Mouse (Mus musculus): ENCODE data around the gene Olfr165. TPM values are rescaled to one million over a fixed set of nuclear protein-coding genes. Genes with fewer than 3 reads are reported as not detected.
"Not testable (repeated sequence)": the region's sequence is repeated elsewhere in the genome, so short reads cannot be mapped to it uniquely, and the experiment has no call there.

Olfr165 gene
- polyA plus RNA-seq (2014; fragmentation: Nextera tagmentation; extraction: Ambion mirVana) = not detected in 2 replicates

DNA sequence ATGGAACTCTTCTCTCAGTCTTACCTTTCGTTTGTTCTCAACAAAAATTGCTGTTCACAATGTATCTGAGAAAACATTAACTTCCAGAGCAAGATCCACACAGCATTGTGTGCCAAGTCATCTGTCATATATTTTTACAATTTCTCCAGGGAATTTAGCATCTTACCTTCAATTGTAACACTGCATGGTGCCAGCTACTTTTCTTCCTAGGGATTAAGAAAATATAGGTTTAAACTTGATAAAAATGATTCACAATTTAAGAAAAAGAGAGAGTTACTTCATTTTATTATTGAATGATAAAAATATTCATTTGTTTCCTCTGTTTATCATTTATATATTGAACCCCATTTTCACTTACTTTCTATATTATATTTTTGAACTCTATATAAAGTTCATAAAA, at the start of gene Olfr165:
TSS of gene Olfr165 (minus strand) at position 101 of the 400 bp plus-strand sequence.
- Histone ChIP-seq H3K9ac (ENCODE audit: low read length) (no peak within 1 kb of the TSS), H3K4me3 (ENCODE audit: low read depth, low read length) (no peak within 1 kb of the TSS), H3K4me1 (ENCODE audit: control insufficient read depth, insufficient read depth, low read length) (no peaks in the 10 kb centered on the region), H3K9me3 (ENCODE audit: control insufficient read depth, low read length) (no peaks in the 10 kb centered on the region), H3K27ac (ENCODE audit: low read depth, low read length) (no peak within 1 kb of the TSS), H3K4me2 (no peak within 1 kb of the TSS), H3K36me3 (ENCODE audit: control insufficient read depth, insufficient read depth, low read length) (no peaks in the 10 kb centered on the region), H3K27me3 (ENCODE audit: control insufficient read depth, insufficient read depth, low read length) (no peaks in the 10 kb centered on the region)
- ATAC-seq (ENCODE audit: low FRiP score) (no peak), DNase-seq (ENCODE audit: low spot score, missing footprints) (no peak)
- 68% methylated on average over 1 of the region's 1 CpGs for whole genome bisulfite sequencing

DNA sequence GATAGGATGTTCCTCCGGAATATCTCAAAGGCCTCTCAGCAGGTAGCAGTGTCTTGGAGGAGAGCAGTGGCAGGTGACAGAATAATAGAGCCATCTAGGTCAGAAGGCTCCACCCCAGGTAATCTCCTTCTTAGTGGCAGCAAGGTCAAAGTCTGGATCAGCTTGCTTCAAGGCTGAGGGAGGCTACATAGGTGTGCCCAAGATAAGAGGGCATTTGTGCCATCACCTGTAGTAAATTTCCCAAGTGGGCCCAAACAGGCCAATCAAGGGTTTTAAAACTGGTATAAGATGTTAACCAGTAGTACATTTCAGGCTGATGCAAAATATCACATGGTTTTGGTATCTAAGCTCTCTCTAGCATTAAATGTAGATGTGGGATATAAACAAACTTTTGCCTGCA, 41.4 kb upstream of the Olfr165 start:
- Histone ChIP-seq H3K27ac (ENCODE audit: low read depth, low read length) (no peak overlapping the region), H3K9me3 (ENCODE audit: control insufficient read depth, low read length) (no peaks in the 10 kb centered on the region), H3K27me3 (ENCODE audit: control insufficient read depth, insufficient read depth, low read length) (no peaks in the 10 kb centered on the region), H3K9ac (ENCODE audit: low read length) (no peak overlapping the region), H3K4me3 (ENCODE audit: low read depth, low read length) (no peak overlapping the region), H3K4me1 (ENCODE audit: control insufficient read depth, insufficient read depth, low read length) (no peaks in the 10 kb centered on the region), H3K4me2 (no peak overlapping the region), H3K36me3 (ENCODE audit: control insufficient read depth, insufficient read depth, low read length) (no peaks in the 10 kb centered on the region)
- WGBS = 73% methylated on average over 1 of the region's 1 CpGs
- DNase-seq (ENCODE audit: low spot score, missing footprints) = no peak
- ATAC-seq (ENCODE audit: low FRiP score) = no peak

DNA sequence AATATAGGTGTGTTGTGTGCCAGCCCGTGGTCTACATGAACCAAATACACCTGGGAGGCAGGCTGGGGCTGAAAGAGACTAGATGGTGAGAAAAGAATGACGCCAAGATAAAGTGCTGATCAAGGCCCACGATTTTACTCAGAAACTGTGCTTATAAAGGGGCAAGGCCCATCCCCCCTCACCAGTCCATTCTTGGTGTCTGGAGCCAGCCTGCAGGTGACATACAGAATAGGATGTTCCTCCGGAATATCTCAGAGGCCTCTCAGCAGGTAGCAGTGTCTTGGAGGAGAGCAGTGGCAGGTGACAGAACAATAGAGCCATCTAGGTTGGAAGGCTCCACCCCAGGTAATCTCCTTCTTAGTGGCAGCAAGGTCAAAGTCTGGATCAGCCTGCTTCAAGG, 35.8 kb upstream of the Olfr165 start:
- not testable (repeated sequence) for DNase-seq (ENCODE audit: low spot score, missing footprints); ATAC-seq (ENCODE audit: low FRiP score)
- whole genome bisulfite sequencing = 85% methylated on average over 4 of the region's 4 CpGs

DNA sequence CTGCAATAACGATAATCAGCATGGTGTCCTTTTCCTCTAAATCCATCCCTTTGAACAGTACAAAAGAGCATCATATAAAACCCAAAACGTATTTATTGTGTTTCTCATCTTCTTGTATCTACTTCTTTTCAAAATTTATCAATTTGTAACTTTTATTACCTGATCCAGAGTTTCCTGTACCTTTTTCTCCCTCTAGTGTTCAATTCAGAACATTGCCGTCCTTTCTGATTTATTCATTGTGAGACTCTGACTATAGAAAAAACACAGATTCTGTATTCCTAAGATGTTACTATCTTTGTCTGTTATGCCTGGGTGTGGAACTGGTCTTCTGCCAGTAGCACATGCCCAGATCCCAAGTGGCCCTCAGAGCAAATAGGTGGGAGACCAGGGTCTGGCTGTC, 35.0 kb downstream of the Olfr165 start:
- no peaks in the 10 kb centered on the region for H3K36me3 ChIP-seq (ENCODE audit: control insufficient read depth, insufficient read depth, low read length)
- DNase-seq (ENCODE audit: low spot score, missing footprints) (no peak), ATAC-seq (ENCODE audit: low FRiP score) (no peak)
- no peak overlapping the region for H3K9ac ChIP-seq (ENCODE audit: low read length)
- WGBS = 60% methylated on average over 3 of the region's 3 CpGs
- no peaks in the 10 kb centered on the region for H3K27me3 ChIP-seq (ENCODE audit: control insufficient read depth, insufficient read depth, low read length)
- no peaks in the 10 kb centered on the region for H3K4me1 ChIP-seq (ENCODE audit: control insufficient read depth, insufficient read depth, low read length)
- H3K4me2 ChIP-seq = no peak overlapping the region
- no peak overlapping the region for H3K4me3 ChIP-seq (ENCODE audit: low read depth, low read length)
- H3K9me3 ChIP-seq (ENCODE audit: control insufficient read depth, low read length) = no peaks in the 10 kb centered on the region
- no peak overlapping the region for H3K27ac ChIP-seq (ENCODE audit: low read depth, low read length)

More for the DNA sequence above, 35.8 kb upstream of the Olfr165 start:
- H3K4me2 ChIP-seq; H3K9me3 ChIP-seq (ENCODE audit: control insufficient read depth, low read length); H3K9ac ChIP-seq (ENCODE audit: low read length); H3K27ac ChIP-seq (ENCODE audit: low read depth, low read length); H3K27me3 ChIP-seq (ENCODE audit: control insufficient read depth, insufficient read depth, low read length); H3K36me3 ChIP-seq (ENCODE audit: control insufficient read depth, insufficient read depth, low read length); H3K4me1 ChIP-seq (ENCODE audit: control insufficient read depth, insufficient read depth, low read length); H3K4me3 ChIP-seq (ENCODE audit: low read depth, low read length): not testable (repeated sequence)

Other genes with a start within 250 kb of the Olfr165 start
- 0.16 TPM in 1 of 2 replicates, not detected in the other for gene Olfr164, start 109.1 kb downstream of the Olfr165 start, polyA plus RNA-seq (2014; fragmentation: Nextera tagmentation; extraction: Ambion mirVana)
- gene Olfr166, start 60.6 kb upstream of the Olfr165 start, polyA plus RNA-seq (2014; fragmentation: Nextera tagmentation; extraction: Ambion mirVana) = not detected in 2 replicates
- gene Olfr167, start 99.1 kb upstream of the Olfr165 start, polyA plus RNA-seq (2014; fragmentation: Nextera tagmentation; extraction: Ambion mirVana) = not detected in 2 replicates
- gene Olfr168, start 112.4 kb upstream of the Olfr165 start, polyA plus RNA-seq (2014; fragmentation: Nextera tagmentation; extraction: Ambion mirVana) = not detected in 2 replicates
- gene Olfr169, start 148.7 kb upstream of the Olfr165 start, polyA plus RNA-seq (2014; fragmentation: Nextera tagmentation; extraction: Ambion mirVana) = not detected in 2 replicates
- gene Olfr170, start 188.7 kb upstream of the Olfr165 start, polyA plus RNA-seq (2014; fragmentation: Nextera tagmentation; extraction: Ambion mirVana) = not detected in 2 replicates
- not detected in 2 replicates for gene Olfr171, start 206.8 kb upstream of the Olfr165 start, polyA plus RNA-seq (2014; fragmentation: Nextera tagmentation; extraction: Ambion mirVana)